Mouse (Mus musculus) kidney, postnatal 0 days (tissue): ENCODE measurements at regions not wholly inside any gene's neighbourhood (a gene's known extent, or its start where the extent isn't known, plus 50 kb on each side); places are given as distances from the start of the nearest gene placed in this dataset.

ENCODE experiments used
- ATAC-seq: fragments of 200-750 bp; cut with Nextera tagmentation; replicated peaks from 2 replicates; pipeline ENCODE4 v1.8.0; 2017; ENCODE audit warnings: low read depth, moderate number of reproducible peaks, moderate TSS enrichment, moderate library complexity; ENCODE audit not compliant: low FRiP score
- DNase-seq: peaks from one replicate; pipeline ENCODE4 v3.0.0-alpha.2; 2016; ENCODE audit warnings: low spot score
- H3K27ac ChIP-seq: fragments of 300-500 bp; sonication (generic); 2 replicates; pipeline ENCODE4 v1.5.1; 2014; ENCODE audit warnings: mild to moderate bottlenecking
- H3K27me3 ChIP-seq: fragments of 300-500 bp; sonication (generic); 2 replicates; pipeline ENCODE4 v1.6.1; 2014; ENCODE audit warnings: low read length, mixed read lengths; ENCODE audit not compliant: insufficient read depth
- H3K36me3 ChIP-seq: fragments of 300-500 bp; sonication (generic); 2 replicates; pipeline ENCODE4 v1.6.1; 2014; ENCODE audit warnings: low read length, mixed read lengths; ENCODE audit not compliant: insufficient read depth
- H3K4me1 ChIP-seq: fragments of 300-500 bp; sonication (generic); replicated peaks from 2 replicates; pipeline ENCODE4 v1.6.1; 2014; ENCODE audit warnings: antibody characterized with exemption, low read length, mixed read lengths; ENCODE audit not compliant: insufficient read depth
- H3K4me2 ChIP-seq: fragments of 300-500 bp; sonication (generic); 2 replicates; pipeline ENCODE4 v1.6.1; 2014; ENCODE audit warnings: mild to moderate bottlenecking, low read length, moderate library complexity, mixed read lengths
- H3K4me3 ChIP-seq: fragments of 300-500 bp; sonication (generic); replicated peaks from 2 replicates; pipeline ENCODE4 v1.5.1; 2014; ENCODE audit warnings: low read depth, low read length
- H3K9ac ChIP-seq: fragments of 300-500 bp; sonication (generic); 2 replicates; pipeline ENCODE4 v1.6.1; 2014; ENCODE audit warnings: low read depth, low read length
- H3K9me3 ChIP-seq: fragments of 300-500 bp; sonication (generic); replicated peaks from 2 replicates; pipeline ENCODE4 v1.6.1; 2016; ENCODE audit warnings: low read length, inconsistent platforms, mixed read lengths
- CTCF ChIP-seq: IDR thresholded peaks from 2 replicates; pipeline ENCODE4 v1.5.1; 2016; ENCODE audit warnings: antibody characterized with exemption, low read depth, mild to moderate bottlenecking, moderate library complexity
- WGBS: fragments of 180-500 bp; shearing (Covaris S2); extraction: QIAGEN DNeasy Blood & Tissue Kit; methylation state at CpG from one replicate; pipeline ENCODE4 v1.1.7; 2014; 5-methylcytosine and 5-hydroxymethylcytosine counted together

GRCm38 (mm10) chr13:53535781-53536425 is 63.0 kb upstream of the Msx2 start:
- Histone ChIP-seq H3K4me1 (no peaks in the 10 kb centered on the region), H3K4me3 (no peak overlapping the region), H3K27me3 (no peaks in the 10 kb centered on the region), H3K9me3 (no peaks in the 10 kb centered on the region), H3K4me2 (no peak overlapping the region), H3K9ac (no peak overlapping the region), H3K27ac (no peak overlapping the region), H3K36me3 (no peaks in the 10 kb centered on the region)
- DNase-seq (no peak), ATAC-seq (no peak)
- 75% methylated on average over 10 of the region's 10 CpGs for WGBS
- no peak for TF ChIP-seq CTCF

GRCm38 (mm10) chr13:53533738-53534137 is 60.9 kb upstream of the Msx2 start:
- DNase-seq, result no peak

GRCm38 (mm10) chr13:53526880-53527279 is 54.0 kb upstream of the Msx2 start:
- Histone ChIP-seq H3K36me3 (no peaks in the 10 kb centered on the region), H3K4me2 (no peak overlapping the region), H3K27me3 (no peaks in the 10 kb centered on the region), H3K9ac (no peak overlapping the region), H3K9me3 (no peaks in the 10 kb centered on the region), H3K4me1 (no peaks in the 10 kb centered on the region), H3K27ac (no peak overlapping the region), H3K4me3 (no peak overlapping the region)
- 79% methylated on average over 9 of the region's 9 CpGs for WGBS
- TF ChIP-seq CTCF, result no peak
- ATAC-seq, result no peak
- DNase-seq, result no peak

More at GRCm38 (mm10) chr13:53533738-53534137, 60.9 kb upstream of the Msx2 start:
- Histone ChIP-seq H3K9me3 (no peaks in the 10 kb centered on the region), H3K4me1 (no peaks in the 10 kb centered on the region), H3K9ac (no peak overlapping the region), H3K36me3 (no peaks in the 10 kb centered on the region), H3K27me3 (no peaks in the 10 kb centered on the region), H3K4me2 (no peak overlapping the region), H3K4me3 (no peak overlapping the region), H3K27ac (no peak overlapping the region)
- ATAC-seq, result no peak
- no peak for TF ChIP-seq CTCF
- WGBS, result 10% methylated on average over 8 of the region's 8 CpGs

GRCm38 (mm10) chr13:53522807-53523206 is 49.9 kb upstream of the Msx2 start:
- no peak overlapping the region for H3K27ac ChIP-seq
- no peak overlapping the region for H3K4me3 ChIP-seq
- no peaks in the 10 kb centered on the region for H3K4me1 ChIP-seq
- WGBS, result 15% methylated on average over 5 of the region's 5 CpGs
- H3K27me3 ChIP-seq, result no peaks in the 10 kb centered on the region
- no peaks in the 10 kb centered on the region for H3K9me3 ChIP-seq
- no peak overlapping the region for H3K9ac ChIP-seq
- TF ChIP-seq CTCF, result no peak
- no peak overlapping the region for H3K4me2 ChIP-seq
- no peaks in the 10 kb centered on the region for H3K36me3 ChIP-seq
- DNase-seq, result no peak
- no peak for ATAC-seq
